Mouse (Mus musculus) heart, embryonic 13.5 days (tissue): ENCODE results near the gene Calca. TPM values are rescaled to one million over a fixed set of nuclear protein-coding genes. Genes with fewer than 3 reads are reported as not detected.

Experiments used
- polyA plus RNA-seq: library from polyadenylated mRNA; unstranded; fragments of >200 nt; fragmentation: Nextera tagmentation; extraction: Ambion mirVana; gene quantifications from 2 replicates; pipeline ENCODE4 v1.2.1, GENCODE M21; 2015

The Calca gene
- polyA plus RNA-seq, 1 experiment from 2014 or later, result 7.9 TPM

Other genes starting within 250 kb of the Calca start
- gene Pde3b, start 221.1 kb downstream of the Calca start, polyA plus RNA-seq, result 3.2 and 4.0 TPM in 2 replicates
- 1.4 and 1.6 TPM in 2 replicates for gene Cyp2r1, start 73.4 kb downstream of the Calca start, polyA plus RNA-seq
- 0.15 TPM in 1 of 2 replicates, not detected in the other for gene Calcb, start 82.3 kb upstream of the Calca start, polyA plus RNA-seq
- 4.3 and 5.2 TPM in 2 replicates for gene Insc, start 107.3 kb upstream of the Calca start, polyA plus RNA-seq